8 mouse cellular contexts compared by ENCODE assay signal in genomic region chr1:21962083-21962471, GRCm38 (mm10). TPM values are rescaled to one million over a fixed set of nuclear protein-coding genes. Genes with fewer than 3 reads are reported as not detected.
DNase-seq lines count a peak whose midpoint lies in the region; ATAC-seq and TF ChIP-seq lines count a peak whose summit lies in the region.

No protein-coding gene starts in this region.

- DNase-seq in cerebellum, postnatal 36 days, result peak; percentile 8 to 13
- DNase-seq in cerebellum, adult 9-11 months, result no peak
- DNase-seq in frontal cortex, postnatal 36 days (ENCODE audit: low spot score in 2 of 2), result peak; percentile 58 to 59
- peak in 1 of 2 experiments; percentile 3 for DNase-seq in layer of hippocampus, adult 2 months (ENCODE audit: low spot score in 2 of 2)
- peak; percentile 30 for DNase-seq in retina, postnatal 1 day
- peak; percentile 23 for DNase-seq in urinary bladder, adult 2 months (ENCODE audit: low spot score)

- TF ChIP-seq POLR2A in bone marrow macrophage, adult 2 months (IDR thresholded peaks at IDR 0.05; ENCODE audit: borderline replicate concordance, low read depth, low read length), result no peak

- peak overlapping the region; percentile 68 for H3K4me3 ChIP-seq in bone marrow macrophage, adult 2 months (ENCODE audit: insufficient read depth, low read length)
- H3K4me3 ChIP-seq in layer of hippocampus, adult 2 months, result peak overlapping the region; percentile 79
- peak overlapping the region; percentile 66 for H3K4me3 ChIP-seq in lung, embryonic 15.5 days

- peak overlapping the region; percentile 98 for H3K4me2 ChIP-seq in lung, embryonic 15.5 days

- whole genome bisulfite sequencing in lung, embryonic 15.5 days, result 1% methylated on average over 19 of the region's 19 CpGs

- no peaks in the 10 kb centered on the region for H3K36me3 ChIP-seq in lung, embryonic 15.5 days

- TF ChIP-seq CTCF in bone marrow macrophage, adult 2 months (IDR thresholded peaks at IDR 0.05; ENCODE audit: low read depth, low read length), result no peak
- no peak for TF ChIP-seq CTCF in layer of hippocampus, adult 2 months (conservative IDR thresholded peaks at IDR 0.05)

- no peaks in the 10 kb centered on the region; the same call in 1 of the 2 replicates for H3K4me1 ChIP-seq in bone marrow macrophage, adult 2 months (ENCODE audit: control insufficient read depth, insufficient read depth, low read length)
- H3K4me1 ChIP-seq in lung, embryonic 15.5 days, result peaks cover 31% of the 10 kb centered on the region

- H3K9ac ChIP-seq in lung, embryonic 15.5 days, result peak overlapping the region; percentile 47

- no peak overlapping the region for H3K27ac ChIP-seq in bone marrow macrophage, adult 2 months (ENCODE audit: insufficient read depth, low read depth, low read length)
- peak overlapping the region; percentile 78 for H3K27ac ChIP-seq in layer of hippocampus, adult 2 months
- no peak overlapping the region for H3K27ac ChIP-seq in lung, embryonic 15.5 days

- H3K27me3 ChIP-seq in lung, embryonic 15.5 days, result peaks cover 14% of the 10 kb centered on the region; the same call in 1 of the 2 replicates

- no peaks in the 10 kb centered on the region for H3K9me3 ChIP-seq in lung, embryonic 15.5 days

- ATAC-seq in lung, embryonic 15.5 days (ENCODE audit: borderline replicate concordance, extremely low read depth, low FRiP score, low TSS enrichment), result peak; percentile 13; the same call in 1 of the 2 replicates

RNA-seq across cellular contexts. Expression of gene Kcnq5, which starts 0.3 kb away (rescaled TPM):
- 0.87 TPM in 1 of 2 replicates, not detected in the other for polyA plus RNA-seq in bone marrow macrophage, adult 2 months (2012; ENCODE audit: insufficient read depth, insufficient read length, missing spikeins)
- 10 to 100 TPM; 48.3 to 57.9 TPM for total RNA-seq in layer of hippocampus, adult 2 months (2021)
- polyA plus RNA-seq in lung, embryonic 15.5 days (2015; fragmentation: Nextera tagmentation; extraction: Ambion mirVana), result 1.2 and 1.5 TPM in 2 replicates
- polyA plus RNA-seq in urinary bladder, adult 2 months (2012; rRNA removed), result 3.6 and 6.7 TPM in 2 replicates
